Mouse (Mus musculus): ENCODE results near the gene Rap1a.

GRCm38 (mm10) chr3:105719979-105720378 is 81.2 kb downstream of the Rap1a start:
- TF ChIP-seq CTCF (IDR thresholded peaks at IDR 0.05) = no peak
- no peak for TF ChIP-seq POLR2A (IDR thresholded peaks at IDR 0.05; ENCODE audit: insufficient read depth, low read depth, low read length)
- TF ChIP-seq EP300 (IDR thresholded peaks at IDR 0.05; ENCODE audit: insufficient read depth, low read depth, low read length) = no peak

Data from heart, adult 2 months (tissue).